Mouse (Mus musculus) myocyte (in vitro differentiated cells): ENCODE data around the gene Nepn. TPM values are rescaled to one million over a fixed set of nuclear protein-coding genes. Genes with fewer than 3 reads are reported as not detected.
"Not testable (repeated sequence)": the region's sequence is repeated elsewhere in the genome, so short reads cannot be mapped to it uniquely, and the experiment has no call there.

Experiments used
- H3K27me3 ChIP-seq: one replicate; pipeline ENCODE4 v1.6.1; 2011; ENCODE audit not compliant: control insufficient read depth, insufficient read depth, insufficient read length
- H3K36me3 ChIP-seq: one replicate; pipeline ENCODE4 v1.6.1; 2011; ENCODE audit not compliant: control insufficient read depth, insufficient read depth
- H3K4me2 ChIP-seq: one replicate; pipeline ENCODE4 v1.6.1; 2011; ENCODE audit warnings: low read depth, control low read depth
- H3K4me3 ChIP-seq: one replicate; pipeline ENCODE4 v1.5.1; 2011; ENCODE audit warnings: mild to moderate bottlenecking, control low read depth, moderate library complexity
- H3K79me2 ChIP-seq: one replicate; pipeline ENCODE4 v1.6.1; 2011; ENCODE audit not compliant: control insufficient read depth, insufficient read depth
- H3ac ChIP-seq: one replicate; pipeline ENCODE4 v1.6.1; 2011; ENCODE audit not compliant: control insufficient read depth, insufficient read length
- CEBPB ChIP-seq: IDR thresholded peaks from 2 replicates; pipeline ENCODE4 v1.6.1; 2011; ENCODE audit warnings: mild to moderate bottlenecking, moderate library complexity; ENCODE audit not compliant: poor library complexity, insufficient read depth, severe bottlenecking
- E2F4 ChIP-seq: IDR thresholded peaks from one replicate; pipeline ENCODE4 v1.6.1; 2011; ENCODE audit warnings: mild to moderate bottlenecking, control low read depth, moderate library complexity; ENCODE audit not compliant: insufficient read depth
- MAX ChIP-seq: IDR thresholded peaks from one replicate; pipeline ENCODE4 v1.6.1; 2011; ENCODE audit warnings: low read depth, mild to moderate bottlenecking, control low read depth
- MYOD1 ChIP-seq, 3 experiments: IDR thresholded peaks; one replicate each; pipeline ENCODE4 v1.6.1; 2011; ENCODE audit warnings: control low read depth in 2 of 3, low read depth in 2 of 3, mild to moderate bottlenecking in 2 of 3, moderate library complexity in 1 of 3; ENCODE audit not compliant: insufficient read length in 2 of 3, control insufficient read depth in 1 of 3
- MYOG ChIP-seq, 3 experiments: IDR thresholded peaks; one replicate each; pipeline ENCODE4 v1.6.1; 2011; ENCODE audit warnings: control low read depth in 2 of 3, low read depth in 2 of 3, mild to moderate bottlenecking in 2 of 3; ENCODE audit not compliant: insufficient read length in 2 of 3, control insufficient read depth in 1 of 3, insufficient read depth in 1 of 3
- POLR2A ChIP-seq: IDR thresholded peaks from one replicate; pipeline ENCODE4 v1.6.1; 2011; ENCODE audit warnings: low read depth, mild to moderate bottlenecking, control low read depth, moderate library complexity; ENCODE audit not compliant: insufficient read length
- POLR2AphosphoS2 ChIP-seq: IDR thresholded peaks from one replicate; pipeline ENCODE4 v1.6.1; 2011; ENCODE audit warnings: low read depth, control low read depth; ENCODE audit not compliant: insufficient read length
- REST ChIP-seq: IDR thresholded peaks from one replicate; pipeline ENCODE4 v1.6.1; 2011; ENCODE audit warnings: mild to moderate bottlenecking, control low read depth, moderate library complexity; ENCODE audit not compliant: insufficient read depth, insufficient read length
- SRF ChIP-seq: IDR thresholded peaks from one replicate; pipeline ENCODE4 v1.6.1; 2011; ENCODE audit warnings: low read depth; ENCODE audit not compliant: control insufficient read depth, insufficient read length
- TCF12 ChIP-seq: IDR thresholded peaks from one replicate; pipeline ENCODE4 v1.6.1; 2011; ENCODE audit warnings: mild to moderate bottlenecking, control low read depth; ENCODE audit not compliant: poor library complexity, insufficient read depth, severe bottlenecking
- TCF3 ChIP-seq: IDR thresholded peaks from one replicate; pipeline ENCODE4 v1.6.1; 2011; ENCODE audit warnings: low read depth, control low read depth; ENCODE audit not compliant: insufficient read length
- USF1 ChIP-seq: IDR thresholded peaks from one replicate; pipeline ENCODE4 v1.6.1; 2011; ENCODE audit warnings: low read depth, mild to moderate bottlenecking, control low read depth, moderate library complexity
- polyA plus RNA-seq: library from polyadenylated mRNA; unstranded; fragments of >200 nt; fragmentation: generic; extraction: Trizol; gene quantifications from one replicate; pipeline ENCODE4 v1.2.1, GENCODE M21; 2012; ENCODE audit warnings: missing spikeins

The Nepn gene
- polyA plus RNA-seq = 0.02 TPM

DNA sequence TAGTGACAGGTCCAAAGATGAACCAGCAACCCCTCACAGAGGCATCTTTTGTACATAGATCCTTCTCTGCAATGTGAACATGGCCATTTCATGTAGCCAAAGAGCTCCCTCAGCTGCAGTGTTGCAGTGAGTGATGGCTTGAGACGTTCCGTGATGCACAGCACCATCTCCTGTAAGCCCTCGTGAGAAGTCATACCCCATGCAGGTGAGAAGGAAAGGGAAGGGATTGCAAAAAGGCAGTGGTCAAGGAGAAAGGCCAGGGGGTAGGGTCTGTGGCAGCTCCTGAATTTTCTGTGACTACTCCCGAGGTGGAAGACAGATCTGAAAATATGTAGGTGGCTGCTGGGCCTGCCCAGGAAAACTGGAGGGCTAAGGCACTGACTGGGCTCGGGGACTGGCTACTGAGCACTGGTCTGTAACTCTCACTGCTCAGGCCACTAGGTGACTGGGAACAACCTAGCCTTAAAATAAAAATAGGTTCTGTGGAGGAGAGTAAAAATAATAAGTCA, at the start of gene Nepn:
TSS of gene Nepn (plus strand) at position 51 of the 509 bp plus-strand sequence.
- Histone ChIP-seq H3ac (no peak within 1 kb of the TSS), H3K36me3 (no peaks in the 10 kb centered on the region), H3K27me3 (no peaks in the 10 kb centered on the region), H3K79me2 (no peaks in the 10 kb centered on the region), H3K4me3 (no peak within 1 kb of the TSS), H3K4me2 (no peak within 1 kb of the TSS)
- TF ChIP-seq USF1 = no peak
- no peak for TF ChIP-seq REST
- TF ChIP-seq TCF12 = no peak
- TF ChIP-seq E2F4 = no peak
- no peak for TF ChIP-seq SRF
- TF ChIP-seq MYOD1 (IDR thresholded peaks at IDR 0.05; ENCODE audit: control insufficient read depth in 1 of 3, insufficient read length in 2 of 3, low read depth in 2 of 3) = no peak
- no peak for TF ChIP-seq CEBPB
- no peak for TF ChIP-seq TCF3
- no peak for TF ChIP-seq MAX
- TF ChIP-seq POLR2AphosphoS2 = no peak
- TF ChIP-seq POLR2A = no peak
- no peak for TF ChIP-seq MYOG (IDR thresholded peaks at IDR 0.05; ENCODE audit: control insufficient read depth in 1 of 3, insufficient read depth in 1 of 3, insufficient read length in 2 of 3, low read depth in 2 of 3)

DNA sequence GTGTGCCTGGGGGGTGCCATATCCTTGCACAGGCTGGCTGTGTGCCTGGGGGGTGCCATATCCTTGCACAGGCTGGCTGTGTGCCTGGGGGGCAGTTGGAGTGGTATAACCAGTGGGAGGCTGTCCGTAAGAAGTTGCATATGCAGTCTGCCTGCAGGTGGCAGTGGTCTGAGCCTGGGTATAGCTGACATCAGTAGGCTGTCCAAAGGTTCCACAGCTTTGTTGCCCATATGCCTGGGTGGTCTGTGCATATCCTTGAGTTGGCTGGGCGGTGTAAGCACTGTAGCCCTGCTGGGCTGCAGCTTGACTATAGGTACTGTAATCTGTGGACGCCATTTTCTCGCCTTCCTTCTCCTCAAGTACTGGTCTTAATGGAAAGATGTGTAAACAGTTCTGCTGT, 45.4 kb upstream of the Nepn start:
- not testable (repeated sequence) for H3K4me3 ChIP-seq, H3K79me2 ChIP-seq, H3ac ChIP-seq, H3K4me2 ChIP-seq, H3K27me3 ChIP-seq
- peaks cover 31% of the 10 kb centered on the region for H3K36me3 ChIP-seq

DNA sequence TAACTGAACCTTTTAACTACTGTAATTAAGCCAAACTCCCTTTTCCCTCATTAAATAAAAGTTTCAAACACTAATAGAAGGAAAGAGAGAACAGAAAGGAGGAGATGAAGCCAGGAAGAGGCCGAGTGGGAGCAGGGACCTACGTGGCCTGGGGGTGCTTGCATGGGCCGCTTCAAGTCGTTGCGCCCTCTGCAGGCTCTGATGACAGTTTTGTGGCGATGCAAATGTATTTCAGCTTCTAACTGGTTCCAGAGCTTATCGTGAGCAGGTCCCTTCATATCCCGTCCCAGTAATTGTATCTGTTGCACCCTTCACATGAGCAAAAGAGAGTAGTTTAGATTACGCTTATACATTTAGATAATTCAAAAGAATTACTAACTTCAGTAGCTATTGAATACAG, 35.6 kb upstream of the Nepn start:
- H3ac ChIP-seq = no peak overlapping the region
- H3K4me3 ChIP-seq = no peak overlapping the region
- H3K36me3 ChIP-seq = peaks cover 29% of the 10 kb centered on the region
- TF ChIP-seq SRF (no peak), REST (no peak), CEBPB (no peak), POLR2AphosphoS2 (no peak), TCF12 (no peak), USF1 (no peak), POLR2A (no peak), MYOG (IDR thresholded peaks at IDR 0.05; ENCODE audit: control insufficient read depth in 1 of 3, insufficient read depth in 1 of 3, insufficient read length in 2 of 3, low read depth in 2 of 3) (no peak), MAX (no peak), E2F4 (no peak), TCF3 (no peak), MYOD1 (IDR thresholded peaks at IDR 0.05; ENCODE audit: control insufficient read depth in 1 of 3, insufficient read length in 2 of 3, low read depth in 2 of 3) (no peak)
- no peak overlapping the region for H3K4me2 ChIP-seq
- no peaks in the 10 kb centered on the region for H3K27me3 ChIP-seq
- no peaks in the 10 kb centered on the region for H3K79me2 ChIP-seq

DNA sequence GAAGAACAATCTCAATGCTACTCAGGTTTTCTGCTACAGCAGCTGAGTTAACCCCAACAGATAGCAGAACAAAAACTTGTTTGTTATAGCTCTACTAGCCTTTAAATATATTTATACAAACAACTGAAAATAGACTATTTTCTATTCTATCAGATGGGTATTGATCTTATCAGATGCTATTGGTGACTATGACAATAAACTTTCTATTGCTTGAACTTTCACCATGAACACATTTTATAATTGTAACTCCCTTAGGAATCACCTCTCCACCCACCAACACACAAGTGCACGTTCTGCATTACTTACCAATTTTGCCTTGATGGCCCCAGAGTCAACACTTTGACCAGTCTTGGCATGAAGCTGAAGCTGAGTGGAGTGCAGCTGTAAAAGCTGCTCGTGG, 30.3 kb upstream of the Nepn start, which contains the start of gene Gm26741:
TSS of gene Gm26741 (plus strand) at position 301 of the 400 bp plus-strand sequence.
- Histone ChIP-seq H3K36me3 (peaks cover 6% of the 10 kb centered on the region), H3ac (no peak within 1 kb of the TSS), H3K4me3 (no peak within 1 kb of the TSS), H3K79me2 (no peaks in the 10 kb centered on the region), H3K27me3 (no peaks in the 10 kb centered on the region), H3K4me2 (no peak within 1 kb of the TSS)
- TF ChIP-seq TCF3 = no peak
- TF ChIP-seq MYOD1 (IDR thresholded peaks at IDR 0.05; ENCODE audit: control insufficient read depth in 1 of 3, insufficient read length in 2 of 3, low read depth in 2 of 3) = no peak
- TF ChIP-seq REST = no peak
- no peak for TF ChIP-seq POLR2A
- no peak for TF ChIP-seq MYOG (IDR thresholded peaks at IDR 0.05; ENCODE audit: control insufficient read depth in 1 of 3, insufficient read depth in 1 of 3, insufficient read length in 2 of 3, low read depth in 2 of 3)
- no peak for TF ChIP-seq E2F4
- TF ChIP-seq SRF = no peak
- TF ChIP-seq MAX = no peak

DNA sequence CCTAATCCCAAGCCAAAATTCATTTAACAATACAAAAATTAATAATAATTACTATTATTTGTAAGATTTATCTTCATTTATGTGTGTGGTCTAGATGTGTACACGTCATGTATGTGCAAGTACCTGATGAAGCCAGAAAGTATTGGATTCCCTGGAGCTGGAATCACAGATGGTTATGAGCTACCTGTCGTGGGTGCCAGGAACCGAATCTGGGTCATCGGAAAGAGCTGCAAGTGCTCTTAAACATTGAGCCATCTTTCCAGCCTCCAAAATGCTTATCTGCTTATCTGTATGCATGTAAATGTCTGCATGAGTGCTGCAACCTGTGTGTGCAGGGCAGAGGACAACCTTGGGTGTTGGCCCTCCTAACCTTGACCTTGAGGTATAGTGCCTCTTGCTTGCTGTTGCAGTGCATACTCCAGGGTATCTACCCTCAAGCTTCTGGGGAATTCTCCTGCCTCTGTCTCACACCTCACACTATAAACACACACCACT, 28.5 kb upstream of the Nepn start:
- Histone ChIP-seq H3ac (no peak overlapping the region), H3K4me2 (no peak overlapping the region), H3K27me3 (no peaks in the 10 kb centered on the region), H3K79me2 (peaks cover 5% of the 10 kb centered on the region), H3K4me3 (no peak overlapping the region), H3K36me3 (peaks cover 6% of the 10 kb centered on the region)
- no peak for TF ChIP-seq USF1
- TF ChIP-seq MYOD1 (IDR thresholded peaks at IDR 0.05; ENCODE audit: control insufficient read depth in 1 of 3, insufficient read length in 2 of 3, low read depth in 2 of 3) = no peak
- TF ChIP-seq CEBPB = no peak
- TF ChIP-seq MYOG (IDR thresholded peaks at IDR 0.05; ENCODE audit: control insufficient read depth in 1 of 3, insufficient read depth in 1 of 3, insufficient read length in 2 of 3, low read depth in 2 of 3) = no peak
- TF ChIP-seq POLR2A = no peak
- TF ChIP-seq REST = no peak
- no peak for TF ChIP-seq TCF12
- TF ChIP-seq MAX = no peak
- TF ChIP-seq SRF = no peak
- TF ChIP-seq E2F4 = no peak
- no peak for TF ChIP-seq POLR2AphosphoS2
- TF ChIP-seq TCF3 = no peak
